Mouse (Mus musculus) ES-Bruce4 (cell line): Measurements from ENCODE around the gene Nrxn3. TPM values are rescaled to one million over a fixed set of nuclear protein-coding genes. Genes with fewer than 3 reads are reported as not detected.

Source experiments
- H3K27ac ChIP-seq: 2 replicates; pipeline ENCODE4 v1.5.1; 2012; ENCODE audit warnings: low read length, inconsistent platforms; ENCODE audit not compliant: insufficient read depth
- H3K27me3 ChIP-seq: 2 replicates; pipeline ENCODE4 v1.6.1; 2012; ENCODE audit warnings: mild to moderate bottlenecking, low read length, inconsistent platforms; ENCODE audit not compliant: control insufficient read depth, poor library complexity, insufficient read depth, severe bottlenecking
- H3K36me3 ChIP-seq: 2 replicates; pipeline ENCODE4 v1.6.1; 2012; ENCODE audit warnings: inconsistent platforms, mild to moderate bottlenecking, low read length, moderate library complexity; ENCODE audit not compliant: control insufficient read depth, poor library complexity, insufficient read depth, severe bottlenecking
- H3K4me1 ChIP-seq: one replicate; pipeline ENCODE4 v1.8.1; 2011; ENCODE audit warnings: low read length; ENCODE audit not compliant: control insufficient read depth, insufficient read depth
- H3K4me3 ChIP-seq: 2 replicates; pipeline ENCODE4 v1.5.1; 2011; ENCODE audit warnings: low read depth, mild to moderate bottlenecking, low read length
- H3K9ac ChIP-seq: 2 replicates; pipeline ENCODE4 v1.6.1; 2012; ENCODE audit warnings: low read depth, mild to moderate bottlenecking, inconsistent platforms; ENCODE audit not compliant: poor library complexity, severe bottlenecking
- H3K9me3 ChIP-seq: replicated peaks from 2 replicates; pipeline ENCODE4 v1.6.1; 2012; ENCODE audit warnings: mild to moderate bottlenecking, low read length, inconsistent platforms; ENCODE audit not compliant: control insufficient read depth, poor library complexity, insufficient read depth, severe bottlenecking
- CTCF ChIP-seq: IDR thresholded peaks from one replicate; pipeline ENCODE4 v1.8.1; 2011; ENCODE audit warnings: low read depth, low read length
- EP300 ChIP-seq: IDR thresholded peaks from 2 replicates; pipeline ENCODE4 v1.6.1; 2011; ENCODE audit warnings: low read depth, low read length; ENCODE audit not compliant: insufficient read depth
- POLR2A ChIP-seq: IDR thresholded peaks from one replicate; pipeline ENCODE4 v1.8.1; 2011; ENCODE audit warnings: low read length; ENCODE audit not compliant: insufficient read depth
- polyA plus RNA-seq: library from polyadenylated mRNA; stranded (reverse); fragments of >200 nt; gene quantifications from 2 replicates; pipeline ENCODE4 v1.2.4, GENCODE M21; 2011; ENCODE audit warnings: low read depth; ENCODE audit not compliant: missing spikeins, insufficient read depth, insufficient read length

Gene Nrxn3
- polyA plus RNA-seq, 1 experiment: not detected

- TF ChIP-seq CTCF (no peak), EP300 (no peak), POLR2A (no peak)
- Histone ChIP-seq H3K9me3 (no peaks in the 10 kb centered on the region), H3K27me3 (no peaks in the 10 kb centered on the region), H3K4me1 (no peaks in the 10 kb centered on the region), H3K4me3 (no peak overlapping the region), H3K36me3 (no peaks in the 10 kb centered on the region), H3K9ac (no peak overlapping the region), H3K27ac (no peak overlapping the region)
Observed at GRCm38 (mm10) chr12:89940746-89941145, 1218.1 kb downstream of the Nrxn3 start.

- Histone ChIP-seq H3K9ac (no peak overlapping the region), H3K27ac (no peak overlapping the region), H3K9me3 (no peaks in the 10 kb centered on the region), H3K27me3 (no peaks in the 10 kb centered on the region), H3K4me1 (no peaks in the 10 kb centered on the region), H3K36me3 (no peaks in the 10 kb centered on the region), H3K4me3 (no peak overlapping the region)
- TF ChIP-seq CTCF: no peak
- no peak for TF ChIP-seq POLR2A
- TF ChIP-seq EP300: no peak
Observed at GRCm38 (mm10) chr12:89945911-89946502, 1223.3 kb downstream of the Nrxn3 start.

GRCm38 (mm10) chr12:89946522-89946921 is 1223.8 kb downstream of the Nrxn3 start:
- TF ChIP-seq CTCF (no peak), POLR2A (no peak), EP300 (no peak)
- Histone ChIP-seq H3K4me1 (no peaks in the 10 kb centered on the region), H3K4me3 (no peak overlapping the region), H3K9me3 (no peaks in the 10 kb centered on the region), H3K36me3 (no peaks in the 10 kb centered on the region), H3K27me3 (no peaks in the 10 kb centered on the region), H3K9ac (no peak overlapping the region), H3K27ac (no peak overlapping the region)

- TF ChIP-seq POLR2A: no peak
- no peak for TF ChIP-seq CTCF
- no peak for TF ChIP-seq EP300
- no peaks in the 10 kb centered on the region for H3K36me3 ChIP-seq
- H3K9me3 ChIP-seq: no peaks in the 10 kb centered on the region
Observed at GRCm38 (mm10) chr12:89953237-89953636, 1230.6 kb downstream of the Nrxn3 start.

GRCm38 (mm10) chr12:89953649-89954048 is 1231.0 kb downstream of the Nrxn3 start:
- Histone ChIP-seq H3K9me3 (no peaks in the 10 kb centered on the region), H3K36me3 (no peaks in the 10 kb centered on the region), H3K4me1 (no peaks in the 10 kb centered on the region), H3K27me3 (no peaks in the 10 kb centered on the region), H3K4me3 (no peak overlapping the region), H3K27ac (no peak overlapping the region), H3K9ac (no peak overlapping the region)
- no peak for TF ChIP-seq EP300
- TF ChIP-seq POLR2A: no peak
- no peak for TF ChIP-seq CTCF

More at GRCm38 (mm10) chr12:89953237-89953636, 1230.6 kb downstream of the Nrxn3 start:
- H3K4me3 ChIP-seq: no peak overlapping the region
- H3K4me1 ChIP-seq: no peaks in the 10 kb centered on the region
- no peaks in the 10 kb centered on the region for H3K27me3 ChIP-seq
- H3K27ac ChIP-seq: no peak overlapping the region
- no peak overlapping the region for H3K9ac ChIP-seq

- H3K27me3 ChIP-seq: no peaks in the 10 kb centered on the region
- H3K9me3 ChIP-seq: no peaks in the 10 kb centered on the region
- H3K9ac ChIP-seq: no peak overlapping the region
- TF ChIP-seq CTCF (no peak), EP300 (no peak), POLR2A (no peak)
- no peak overlapping the region for H3K4me3 ChIP-seq
- H3K36me3 ChIP-seq: no peaks in the 10 kb centered on the region
- H3K27ac ChIP-seq: no peak overlapping the region
- no peaks in the 10 kb centered on the region for H3K4me1 ChIP-seq
Observed at GRCm38 (mm10) chr12:89954441-89955070, 1231.9 kb downstream of the Nrxn3 start.
